Mouse (Mus musculus) layer of hippocampus, adult 11-12 months (tissue): ENCODE data around the gene Usp27x.

ENCODE experiments used
- DNase-seq: peaks from one replicate; pipeline ENCODE4 v3.0.0; 2022; ENCODE audit warnings: low spot score

Usp27x gene

GRCm38 (mm10) chrX:7375716-7376480, at the start of gene Usp27x:
Gene Usp27x (minus strand): TSS chrX:7375830.
- peak; percentile 65 for DNase-seq

GRCm38 (mm10) chrX:7422691-7423111, 47.1 kb upstream of the Usp27x start:
- peak; percentile 81 for DNase-seq

GRCm38 (mm10) chrX:7422166-7422565, 46.5 kb upstream of the Usp27x start:
- DNase-seq, result no peak

GRCm38 (mm10) chrX:7421016-7421415, 45.4 kb upstream of the Usp27x start:
- peak; percentile 76 for DNase-seq

- DNase-seq, result peak; percentile 76
Observed at GRCm38 (mm10) chrX:7416178-7416871, 40.7 kb upstream of the Usp27x start.

GRCm38 (mm10) chrX:7415308-7415707, 39.7 kb upstream of the Usp27x start:
- DNase-seq, result no peak

- DNase-seq, result no peak
Observed at GRCm38 (mm10) chrX:7412239-7413033, 36.8 kb upstream of the Usp27x start.

- no peak for DNase-seq
Observed at GRCm38 (mm10) chrX:7376586-7376985, 956 bp upstream of the Usp27x start.

GRCm38 (mm10) chrX:7375322-7375715, 311 bp downstream of the Usp27x start:
- DNase-seq, result no peak

GRCm38 (mm10) chrX:7325455-7325854, 50.2 kb downstream of the Usp27x start:
- no peak for DNase-seq

- peak; percentile 54 for DNase-seq
Observed at GRCm38 (mm10) chrX:7322288-7322687, 53.3 kb downstream of the Usp27x start.
